Mouse (Mus musculus): ENCODE results near the gene Odr4.
A peak's percentile ranks its signal among the peaks of the same experiment; 100 is the strongest.

Gene Odr4

GRCm38 (mm10) chr1:150392638-150393487, at the start of gene Odr4, which contains the start of gene Tpr:
Gene Odr4 (minus strand): TSS chr1:150393080.
Gene Tpr (plus strand): TSS chr1:150392838.
- DNase-seq (ENCODE audit: low spot score), result peak; percentile 95

GRCm38 (mm10) chr1:150441731-150442130, 48.9 kb upstream of the Odr4 start:
- DNase-seq (ENCODE audit: low spot score), result no peak

- DNase-seq (ENCODE audit: low spot score), result no peak
These were observed 45.8 kb upstream of the Odr4 start for GRCm38 (mm10) chr1:150438641-150439040.

- DNase-seq (ENCODE audit: low spot score), result no peak
These were observed 33.3 kb upstream of the Odr4 start for GRCm38 (mm10) chr1:150426216-150426615.

- no peak for DNase-seq (ENCODE audit: low spot score)
These were observed 32.8 kb upstream of the Odr4 start for GRCm38 (mm10) chr1:150425665-150426064.

GRCm38 (mm10) chr1:150418426-150418825, 25.5 kb upstream of the Odr4 start:
- no peak for DNase-seq (ENCODE audit: low spot score)

- no peak for DNase-seq (ENCODE audit: low spot score)
These were observed 23.1 kb upstream of the Odr4 start for GRCm38 (mm10) chr1:150416006-150416405.

- no peak for DNase-seq (ENCODE audit: low spot score)
These were observed 17.1 kb upstream of the Odr4 start for GRCm38 (mm10) chr1:150409996-150410395.

GRCm38 (mm10) chr1:150407285-150407684, 14.4 kb upstream of the Odr4 start:
- DNase-seq (ENCODE audit: low spot score), result no peak

GRCm38 (mm10) chr1:150404555-150404954, 11.7 kb upstream of the Odr4 start:
- no peak for DNase-seq (ENCODE audit: low spot score)

GRCm38 (mm10) chr1:150403914-150404313, 11.0 kb upstream of the Odr4 start:
- no peak for DNase-seq (ENCODE audit: low spot score)

GRCm38 (mm10) chr1:150396001-150396400, 3.1 kb upstream of the Odr4 start:
- DNase-seq (ENCODE audit: low spot score), result no peak

- DNase-seq (ENCODE audit: low spot score), result no peak
These were observed 590 bp upstream of the Odr4 start for GRCm38 (mm10) chr1:150393488-150393852.

GRCm38 (mm10) chr1:150391931-150392637, 796 bp downstream of the Odr4 start:
- DNase-seq (ENCODE audit: low spot score), result no peak

GRCm38 (mm10) chr1:150389390-150390129, 3.3 kb downstream of the Odr4 start:
- DNase-seq (ENCODE audit: low spot score), result no peak

GRCm38 (mm10) chr1:150387572-150387971, 5.3 kb downstream of the Odr4 start:
- DNase-seq (ENCODE audit: low spot score), result no peak

- no peak for DNase-seq (ENCODE audit: low spot score)
These were observed 8.7 kb downstream of the Odr4 start for GRCm38 (mm10) chr1:150384138-150384537.

- DNase-seq (ENCODE audit: low spot score), result no peak
These were observed 18.6 kb downstream of the Odr4 start for GRCm38 (mm10) chr1:150374247-150374646.

- no peak for DNase-seq (ENCODE audit: low spot score)
These were observed 20.0 kb downstream of the Odr4 start for GRCm38 (mm10) chr1:150372895-150373294.

GRCm38 (mm10) chr1:150360864-150361263, 32.0 kb downstream of the Odr4 start:
- no peak for DNase-seq (ENCODE audit: low spot score)

- no peak for DNase-seq (ENCODE audit: low spot score)
These were observed 57.8 kb downstream of the Odr4 start for GRCm38 (mm10) chr1:150335111-150335510.

GRCm38 (mm10) chr1:150319205-150319604, 73.7 kb downstream of the Odr4 start, which contains the start of gene Pdc:
Gene Pdc (plus strand): TSS chr1:150319417.
- DNase-seq (ENCODE audit: low spot score), result no peak

Measured in ovary, postnatal 10 days (tissue).